Mouse (Mus musculus) c-Kit-positive CD71-positive TER-119-positive erythroid progenitor cells, embryonic 14.5 days (primary cell): Measurements from ENCODE around the gene Ltb.

Experiments
- DNase-seq: peaks from one replicate; pipeline ENCODE4 v3.0.0-alpha.2; 2013; ENCODE audit warnings: low spot score

Ltb gene

GRCm38 (mm10) chr17:35165451-35166155, 28.6 kb upstream of the Ltb start:
- no peak for DNase-seq

GRCm38 (mm10) chr17:35166352-35167035, 27.7 kb upstream of the Ltb start:
- peak; percentile 80 for DNase-seq

GRCm38 (mm10) chr17:35167794-35168193, 26.4 kb upstream of the Ltb start:
- DNase-seq = no peak

- peak; percentile 70 for DNase-seq
These were observed 25.6 kb upstream of the Ltb start for GRCm38 (mm10) chr17:35168541-35169207.

- DNase-seq = no peak
These were observed 21.6 kb upstream of the Ltb start for GRCm38 (mm10) chr17:35172445-35173234.

- DNase-seq = no peak
These were observed 20.9 kb upstream of the Ltb start for GRCm38 (mm10) chr17:35173329-35173728.

- no peak for DNase-seq
These were observed 19.9 kb upstream of the Ltb start for GRCm38 (mm10) chr17:35174201-35174977.

- no peak for DNase-seq
These were observed 18.9 kb upstream of the Ltb start for GRCm38 (mm10) chr17:35175382-35175781.

- no peak for DNase-seq
These were observed 18.3 kb upstream of the Ltb start, which contains the start of gene Aif1 for GRCm38 (mm10) chr17:35175968-35176367. Aif1 (minus strand) TSS chr17:35176068.

- DNase-seq = peak; percentile 56
These were observed 15.7 kb upstream of the Ltb start for GRCm38 (mm10) chr17:35178528-35178927.

GRCm38 (mm10) chr17:35180093-35180492, 14.1 kb upstream of the Ltb start:
- DNase-seq = no peak

- DNase-seq = peak; percentile 66
These were observed 8.3 kb upstream of the Ltb start for GRCm38 (mm10) chr17:35185639-35186611.

- no peak for DNase-seq
These were observed 7.6 kb upstream of the Ltb start for GRCm38 (mm10) chr17:35186681-35187080.

GRCm38 (mm10) chr17:35187345-35187744, 6.9 kb upstream of the Ltb start:
- DNase-seq = no peak

GRCm38 (mm10) chr17:35187959-35188610, 6.2 kb upstream of the Ltb start, which contains the start of gene Lst1:
Lst1 (minus strand) TSS chr17:35188439.
- DNase-seq = no peak

- DNase-seq = no peak
These were observed 5.1 kb upstream of the Ltb start for GRCm38 (mm10) chr17:35189186-35189585.

- no peak for DNase-seq
These were observed 4.1 kb upstream of the Ltb start for GRCm38 (mm10) chr17:35190096-35190495.

GRCm38 (mm10) chr17:35191723-35192122, 2.5 kb upstream of the Ltb start:
- DNase-seq = no peak

- no peak for DNase-seq
These were observed 1.3 kb upstream of the Ltb start for GRCm38 (mm10) chr17:35192924-35193323.
